Mouse (Mus musculus) liver, embryonic 14.5 days (tissue): Measurements from ENCODE around the gene Nkx2-9.

Source experiments
- CTCF ChIP-seq: IDR thresholded peaks from 2 replicates; pipeline ENCODE4 v1.5.1; 2016; ENCODE audit warnings: antibody characterized with exemption, low read depth, control low read depth
- EP300 ChIP-seq: IDR thresholded peaks from 2 replicates; pipeline ENCODE4 v1.6.1; 2016; ENCODE audit warnings: antibody characterized with exemption, low read depth

DNA sequence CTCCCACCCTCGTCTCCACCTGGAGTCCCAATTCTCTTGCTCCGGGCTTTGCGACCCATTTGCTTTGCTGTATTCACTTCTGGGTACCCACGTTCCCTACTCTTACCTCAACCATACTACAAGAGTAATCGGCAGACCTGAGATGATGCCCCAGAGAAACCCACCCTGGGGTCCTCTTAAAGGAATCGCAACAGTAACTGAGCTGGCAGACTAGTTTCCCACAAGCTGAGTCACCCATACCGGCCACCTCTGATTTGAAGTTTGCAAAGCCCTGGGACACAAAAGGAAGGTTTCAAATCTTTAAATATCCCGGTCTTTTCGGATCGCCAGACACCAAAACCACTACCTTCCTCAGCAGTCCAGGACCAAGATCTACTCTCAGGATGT, 742 bp downstream of the Nkx2-9 start:
- TF ChIP-seq CTCF = no peak
- no peak for TF ChIP-seq EP300
